Mouse (Mus musculus) monocyte, adult 2 months (primary cell): ENCODE measurements around the gene Fam160b1.

ENCODE experiments used
- DNase-seq, 2 experiments: peaks; one replicate each; pipeline ENCODE4 v3.0.0; 2022; ENCODE audit warnings: low spot score in 2 of 2, low read depth in 1 of 2

Fam160b1 gene

DNA sequence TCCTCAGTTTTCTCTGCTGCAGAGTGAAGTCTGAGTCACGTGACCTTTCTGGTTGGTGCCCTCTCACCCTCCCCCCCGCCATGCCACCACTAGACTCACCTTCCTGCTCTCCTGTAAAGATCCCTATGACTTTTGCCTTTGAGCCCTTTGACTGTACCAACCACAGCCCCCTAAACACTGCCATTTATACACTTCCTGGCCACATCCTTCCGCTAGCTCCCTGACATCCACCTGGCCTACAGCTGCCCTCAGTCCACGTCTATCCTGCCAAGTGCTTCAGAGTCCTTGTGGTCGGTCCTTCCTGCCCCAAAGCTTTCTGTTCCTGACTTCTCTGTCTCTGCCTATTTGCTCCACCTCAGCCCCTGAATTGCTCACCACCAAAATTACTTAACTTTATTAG is 16.6 kb upstream of the Fam160b1 start:
- DNase-seq = no peak

DNA sequence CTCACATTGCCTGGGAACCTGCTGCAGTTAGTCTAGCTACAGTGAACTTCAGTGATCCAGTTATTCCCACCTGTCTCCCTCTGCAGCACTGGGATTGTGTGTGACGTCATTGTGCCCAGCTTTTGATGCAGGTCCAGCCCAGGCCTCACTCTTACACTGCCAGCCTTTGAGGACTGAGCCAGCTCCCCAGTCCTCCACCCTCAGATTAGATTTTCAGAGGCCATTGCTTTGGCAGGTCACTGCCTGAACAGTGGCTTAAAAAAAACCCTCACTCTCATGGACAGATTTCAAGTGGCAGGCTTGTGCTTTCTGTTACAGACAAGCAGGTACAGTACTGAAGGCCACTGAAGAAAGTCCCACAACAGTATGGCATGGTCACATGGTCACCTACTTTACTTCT is 15.8 kb upstream of the Fam160b1 start:
- no peak for DNase-seq

DNA sequence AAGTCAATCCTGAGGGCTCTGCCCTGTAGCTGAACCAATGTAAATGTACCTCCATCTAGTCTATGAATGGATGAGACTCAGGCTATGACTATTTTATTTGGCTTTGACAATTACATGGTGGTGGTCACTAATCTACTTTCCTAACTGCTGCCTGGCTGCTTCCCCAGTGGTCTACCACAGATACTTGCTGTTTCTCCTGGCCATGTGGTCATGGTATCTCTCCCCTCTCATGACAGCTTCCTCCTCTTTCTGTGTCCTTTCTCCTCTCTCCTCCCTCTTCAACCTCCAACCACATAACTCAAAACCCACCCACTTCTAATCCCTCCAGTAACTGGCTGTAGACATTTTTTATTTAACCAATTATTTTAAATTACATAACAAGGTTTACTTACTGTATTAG is 11.4 kb upstream of the Fam160b1 start:
- no peak for DNase-seq

DNA sequence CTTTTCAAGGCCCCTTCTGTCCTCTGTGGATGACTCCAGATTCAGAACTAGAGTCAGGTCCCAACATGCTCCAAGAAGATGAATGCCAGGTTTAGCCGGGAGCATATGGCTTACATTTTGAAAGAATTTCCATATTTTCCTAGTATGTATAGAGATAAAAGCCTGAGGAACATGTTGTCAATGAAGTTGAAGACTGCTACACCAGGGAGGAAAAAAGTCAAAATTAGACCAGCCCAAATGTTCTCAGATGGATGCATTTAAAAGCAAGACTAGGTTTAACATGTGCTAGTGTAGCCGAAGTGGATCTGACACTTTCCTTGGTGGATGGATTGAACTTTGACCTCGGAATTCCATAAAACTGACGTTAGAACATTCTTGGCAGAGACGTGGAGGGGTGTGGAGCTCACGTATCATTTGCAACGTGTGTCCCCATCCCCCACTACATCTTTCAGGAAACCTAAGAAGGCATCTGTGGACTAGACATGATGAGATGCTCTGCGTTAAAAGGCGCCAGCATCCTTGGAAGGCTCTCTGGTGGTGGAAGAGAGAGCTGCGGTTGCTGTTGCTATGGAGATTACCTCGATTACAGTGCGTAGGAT is 8.0 kb upstream of the Fam160b1 start:
- no peak for DNase-seq

DNA sequence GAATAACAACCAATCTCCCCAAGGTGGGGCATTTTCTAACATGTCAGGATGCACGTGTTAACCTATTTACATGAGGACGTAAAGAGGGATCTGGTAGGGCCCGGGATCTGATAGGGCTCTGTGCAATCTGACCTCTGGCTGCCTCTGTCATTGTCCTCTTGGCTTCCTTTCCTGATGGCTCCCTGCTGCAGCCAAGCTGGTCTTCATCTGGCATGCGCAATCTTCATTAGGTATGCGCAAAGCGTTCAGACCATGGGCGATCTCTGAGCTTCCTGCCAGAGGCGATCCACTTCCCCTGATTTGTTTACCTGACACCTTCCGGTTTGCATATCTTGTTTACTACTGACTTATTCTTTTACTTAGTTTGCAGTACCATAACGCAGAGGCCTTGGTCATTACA is 7.3 kb upstream of the Fam160b1 start:
- no peak for DNase-seq

DNA sequence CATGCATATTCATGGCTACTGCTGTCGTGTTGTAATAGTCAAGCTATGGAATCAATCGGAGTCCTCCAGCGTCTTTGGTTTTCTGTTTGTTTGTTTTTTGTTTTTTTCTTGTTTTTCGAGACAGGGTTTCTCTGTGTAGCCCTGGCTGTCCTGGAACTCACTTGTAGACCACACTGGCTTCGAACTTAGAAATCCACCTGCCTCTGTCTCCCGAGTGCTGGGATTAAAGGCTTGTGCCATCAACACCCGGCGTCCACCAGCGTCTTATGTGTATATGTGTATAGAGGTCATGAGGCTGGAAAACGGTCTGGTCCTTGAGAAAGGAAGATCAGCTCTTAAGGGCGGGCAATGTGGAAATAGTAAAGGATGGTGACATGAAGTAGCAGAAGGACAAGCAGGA is 6.4 kb upstream of the Fam160b1 start:
- DNase-seq = no peak

DNA sequence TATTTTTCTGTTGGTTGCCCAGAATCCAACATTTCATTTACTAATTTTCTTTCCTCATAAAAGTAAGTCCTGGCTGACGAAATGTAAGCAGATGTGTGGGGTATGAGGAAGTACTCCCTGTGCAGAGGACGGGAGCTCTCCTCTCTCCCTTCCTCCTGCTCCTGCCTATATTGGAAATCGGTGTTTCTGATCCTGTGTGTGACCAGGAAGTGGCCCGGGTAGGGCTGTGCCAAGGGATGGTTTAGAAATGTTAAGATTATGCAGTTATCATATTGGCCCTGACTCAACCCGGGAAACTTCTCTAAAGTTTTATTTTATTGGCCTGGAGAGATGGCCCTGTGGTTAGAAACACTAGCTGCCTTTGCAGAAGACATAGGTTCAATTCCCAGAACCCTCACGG is 5.8 kb upstream of the Fam160b1 start:
- no peak for DNase-seq

DNA sequence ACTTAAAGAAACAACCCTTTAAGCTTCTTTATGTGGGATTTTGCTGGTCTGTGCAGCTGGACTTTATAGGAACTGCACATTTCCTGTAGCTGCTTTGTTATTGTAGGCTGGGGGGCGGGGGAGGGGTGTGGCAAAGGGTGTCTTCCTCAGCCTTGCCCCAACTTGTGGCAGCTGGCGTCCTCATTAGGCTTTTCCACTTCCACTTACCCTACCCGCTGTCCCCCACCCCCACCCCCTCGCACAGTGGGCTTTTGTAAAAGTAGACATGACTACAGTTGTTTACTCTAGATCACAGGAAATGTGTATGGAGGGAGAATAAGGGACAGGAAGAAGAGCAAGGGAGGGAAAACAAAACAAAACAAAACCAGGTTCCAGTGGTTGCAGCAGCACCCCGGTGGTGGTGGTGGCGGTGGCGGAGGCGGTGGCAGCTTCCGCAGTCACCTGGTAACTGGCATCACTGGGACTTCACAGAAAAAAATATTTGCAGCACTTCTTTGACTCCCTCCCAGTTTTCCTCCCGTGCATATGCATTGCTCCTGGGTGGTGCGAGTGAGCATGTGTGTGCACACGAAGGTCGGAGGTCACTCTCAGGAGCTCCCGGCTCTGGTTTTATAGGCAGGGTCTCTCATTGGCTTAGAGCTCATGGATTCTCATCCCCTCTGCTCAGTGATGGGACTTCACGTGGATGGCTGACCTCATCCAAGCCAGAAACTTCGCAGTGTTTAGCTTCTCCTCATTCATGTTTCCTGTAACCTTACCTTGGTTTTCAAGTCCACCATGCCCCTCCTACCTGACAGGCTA is 4.8 kb upstream of the Fam160b1 start:
- no peak for DNase-seq

DNA sequence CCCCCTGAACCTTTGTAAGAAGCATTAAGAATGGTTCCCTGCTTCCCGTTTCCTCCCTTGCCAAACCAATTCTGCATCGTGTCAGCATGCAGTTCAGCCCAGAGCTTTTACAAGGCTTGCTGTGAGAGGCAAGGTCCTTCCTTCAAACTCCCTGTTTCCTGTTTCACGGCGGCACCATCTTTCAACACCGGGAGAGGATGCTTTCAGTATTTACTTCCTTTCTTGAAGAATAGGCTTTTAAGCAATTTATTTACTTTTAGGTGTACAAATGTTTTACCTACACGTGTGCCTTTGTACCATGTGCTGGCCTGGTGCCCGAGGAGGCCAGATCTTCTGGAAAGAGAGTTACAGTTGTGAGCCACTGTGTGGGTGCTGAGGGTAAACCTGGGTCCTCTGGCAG is 4.2 kb upstream of the Fam160b1 start:
- no peak for DNase-seq

DNA sequence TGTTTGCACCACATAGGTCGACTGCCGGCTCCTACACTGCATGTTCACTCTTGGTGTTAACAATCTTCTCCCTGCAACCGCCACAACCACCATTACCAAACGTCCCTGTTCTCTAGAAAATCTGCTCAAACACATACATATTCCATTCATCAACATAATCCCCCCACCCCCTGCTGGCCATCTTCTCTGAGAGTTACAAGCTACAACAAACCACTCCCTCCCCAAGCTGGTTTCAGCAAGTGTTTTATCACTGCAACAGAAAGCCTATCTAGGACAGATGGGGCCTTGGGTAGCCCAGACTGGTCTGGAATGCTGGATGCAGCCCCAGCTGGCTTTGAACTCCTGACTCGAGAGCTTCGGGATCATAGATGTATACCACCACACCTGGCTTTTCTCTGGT is 3.2 kb upstream of the Fam160b1 start:
- DNase-seq = no peak

DNA sequence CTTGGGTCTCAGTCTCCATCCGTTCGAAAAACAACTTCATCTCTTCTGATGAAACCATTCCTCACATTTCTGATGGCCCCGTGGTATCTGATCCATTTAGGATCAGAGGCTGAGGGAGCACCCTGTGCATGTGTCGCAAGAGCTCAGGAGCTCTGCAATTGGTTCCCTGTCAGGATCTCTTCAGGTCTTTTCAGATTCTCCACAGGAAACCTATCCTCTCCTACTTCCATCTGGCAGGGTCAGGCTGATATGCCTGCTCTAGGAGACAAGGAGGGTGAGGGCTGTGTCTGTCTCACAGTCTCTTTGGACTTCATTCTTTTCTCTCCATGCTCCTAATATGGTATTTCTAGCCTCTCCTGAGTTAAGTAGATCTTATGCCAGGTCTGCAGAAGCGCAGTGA is 2.7 kb upstream of the Fam160b1 start:
- no peak for DNase-seq

DNA sequence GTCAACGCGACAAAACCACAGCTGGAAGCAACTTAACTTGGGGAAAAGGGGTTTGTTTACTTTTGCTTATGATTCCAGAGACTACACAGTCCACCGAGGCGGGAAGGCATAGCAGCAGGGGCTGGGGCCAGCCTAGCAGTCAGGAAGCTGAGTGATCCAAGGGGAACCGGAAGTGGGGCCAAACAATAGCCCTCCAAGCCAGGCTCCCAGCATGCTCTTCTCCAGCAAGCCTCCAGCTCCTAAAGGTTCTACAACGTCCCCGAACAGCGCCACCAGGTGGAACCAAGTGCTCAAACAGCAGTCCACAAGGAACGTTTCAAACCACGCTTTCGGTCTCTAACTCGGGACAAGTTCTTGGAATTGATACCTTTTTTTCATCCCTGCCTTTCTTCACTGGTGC is 2.2 kb upstream of the Fam160b1 start:
- peak; percentile 42 to 69 for DNase-seq

DNA sequence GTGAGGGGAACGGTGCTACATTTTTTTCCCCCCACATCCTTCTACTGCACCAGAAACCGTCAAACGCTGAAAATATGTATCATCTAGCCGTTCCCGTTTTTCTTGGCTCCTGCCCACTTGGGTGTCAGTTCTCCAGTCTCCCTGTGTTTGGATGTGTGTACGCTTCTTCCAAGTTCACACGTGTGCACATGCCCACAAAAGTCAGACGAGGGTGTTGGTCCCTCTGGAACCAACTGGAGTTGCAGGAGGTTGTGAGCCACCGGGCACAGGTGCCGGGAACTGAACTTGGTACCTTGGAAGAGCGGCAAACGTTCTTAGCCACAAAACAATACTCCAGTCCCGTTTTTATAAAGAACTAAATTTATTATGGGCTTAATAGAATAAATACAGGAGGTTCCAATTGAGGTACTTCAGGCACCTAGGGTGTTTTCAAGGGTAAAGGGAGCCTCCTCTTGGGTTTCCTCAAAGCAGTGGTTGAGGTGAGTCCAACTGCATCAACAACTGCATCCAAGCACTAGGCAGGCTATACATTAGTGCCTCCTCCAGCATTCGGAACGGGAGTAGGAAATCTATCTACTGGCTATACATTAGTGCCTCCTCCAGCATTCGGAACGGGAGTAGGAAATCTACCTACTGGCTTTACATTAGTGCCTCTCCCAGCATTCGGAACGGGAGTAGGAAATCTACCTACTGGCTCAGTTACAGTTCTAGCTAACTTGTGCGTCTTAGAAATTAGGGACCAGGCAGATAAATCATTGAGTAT is 1.5 kb upstream of the Fam160b1 start:
- DNase-seq = no peak

DNA sequence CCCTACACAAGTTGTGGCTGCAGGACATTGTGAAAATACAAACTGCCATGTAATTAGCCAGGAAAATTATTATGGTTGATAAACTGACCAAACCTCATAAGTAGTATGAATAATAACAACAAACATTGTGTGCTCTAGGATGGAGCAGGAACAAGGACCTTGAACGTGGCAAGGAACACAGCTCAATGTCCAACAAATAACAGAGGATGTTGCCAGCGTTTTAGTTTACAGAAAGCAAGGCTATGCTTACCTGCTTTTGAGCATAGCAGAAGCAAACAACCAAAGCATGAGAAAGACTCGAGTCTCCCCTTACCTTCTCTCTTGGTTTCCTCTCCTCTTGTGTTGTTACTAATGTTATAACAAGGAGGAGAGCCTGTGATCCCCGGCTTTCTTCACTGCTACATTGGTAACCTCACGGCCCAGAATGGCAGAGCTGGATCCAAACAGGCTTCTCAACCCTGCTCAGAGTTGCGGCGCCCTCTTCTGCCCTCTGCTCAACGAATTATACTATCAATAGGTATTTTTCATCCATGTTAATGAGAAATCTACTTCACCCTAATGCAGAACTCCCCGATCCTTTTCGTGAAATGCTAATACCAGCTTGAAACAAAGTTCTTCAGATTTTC is 666 bp upstream of the Fam160b1 start:
- DNase-seq = no peak

DNA sequence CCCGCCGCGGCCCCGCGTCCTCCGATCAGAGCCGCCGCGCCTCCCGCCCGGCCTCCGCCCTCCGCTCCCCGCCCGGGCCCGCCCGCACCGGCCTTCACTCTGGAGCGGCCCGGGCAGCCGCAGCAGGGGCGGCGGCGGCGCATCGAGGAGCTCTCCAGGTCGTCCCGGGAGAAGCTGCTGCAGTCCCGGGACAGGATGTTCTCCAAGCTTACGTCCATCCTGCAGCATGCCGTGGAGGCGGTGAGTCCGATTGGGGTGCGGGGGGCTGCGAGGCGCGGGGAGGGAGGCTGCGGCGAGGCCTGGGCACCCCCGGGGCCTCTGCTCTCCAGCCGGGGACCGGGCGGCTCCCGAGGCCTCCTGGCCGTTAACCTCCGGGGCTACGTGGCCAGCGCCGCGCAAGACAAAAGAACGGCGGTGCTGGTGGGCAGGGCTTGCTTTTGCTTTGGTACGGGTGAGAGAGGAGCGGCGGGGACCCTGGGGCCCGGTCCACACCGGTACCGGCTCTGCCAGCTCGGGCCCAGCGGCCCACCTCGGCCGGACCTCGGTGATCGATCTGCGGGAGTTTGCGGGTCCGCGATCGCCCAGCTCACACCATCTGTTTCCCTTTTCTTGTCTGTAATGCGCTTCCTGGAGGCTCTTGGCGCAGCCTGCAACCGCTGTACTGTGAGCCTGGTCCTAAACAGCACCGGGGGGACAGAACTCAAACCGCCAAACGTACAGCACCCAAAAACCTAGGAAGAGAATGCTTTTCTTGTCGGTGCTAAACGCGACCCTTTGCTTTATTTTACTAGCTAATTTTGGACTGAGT is 855 bp downstream of the Fam160b1 start:
- peak in 1 of 2 experiments; percentile 24 for DNase-seq

DNA sequence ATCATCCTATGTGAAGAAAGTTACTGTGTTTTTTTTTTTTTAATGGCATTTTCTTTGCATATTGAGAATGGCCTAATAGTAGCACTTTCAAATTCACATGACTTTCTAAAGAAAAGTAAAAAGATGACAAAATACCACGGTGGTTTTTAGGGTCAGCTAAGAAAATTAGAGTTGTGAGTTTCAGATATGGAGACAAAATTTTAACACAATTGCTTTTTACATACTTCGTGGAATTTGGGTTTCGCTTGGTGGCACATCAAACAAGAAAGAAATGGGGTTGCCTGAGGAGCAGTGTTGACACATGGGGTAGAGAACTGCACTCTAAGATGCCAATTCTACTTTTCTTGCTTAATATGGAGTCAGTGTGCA is 1.4 kb downstream of the Fam160b1 start:
- DNase-seq = no peak

DNA sequence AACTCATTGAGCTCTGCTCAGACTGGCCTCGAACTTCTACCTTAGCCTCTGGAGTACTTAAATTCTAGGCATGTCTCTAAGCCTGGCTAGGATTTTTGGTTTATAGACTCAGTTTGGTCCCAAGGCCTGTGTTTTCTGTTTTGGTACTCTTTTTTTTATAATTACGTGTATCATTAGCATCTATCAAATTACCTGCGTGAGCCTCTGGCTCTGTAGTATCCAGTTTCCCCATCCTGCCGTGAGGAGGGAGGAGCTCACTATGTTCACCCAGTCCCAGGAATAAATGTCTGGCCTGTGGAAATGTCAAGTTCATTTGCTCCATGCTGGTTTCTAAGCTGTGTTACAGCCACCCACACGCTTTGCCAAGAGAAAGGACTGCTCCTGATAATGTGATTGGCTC is 2.1 kb downstream of the Fam160b1 start:
- no peak for DNase-seq

DNA sequence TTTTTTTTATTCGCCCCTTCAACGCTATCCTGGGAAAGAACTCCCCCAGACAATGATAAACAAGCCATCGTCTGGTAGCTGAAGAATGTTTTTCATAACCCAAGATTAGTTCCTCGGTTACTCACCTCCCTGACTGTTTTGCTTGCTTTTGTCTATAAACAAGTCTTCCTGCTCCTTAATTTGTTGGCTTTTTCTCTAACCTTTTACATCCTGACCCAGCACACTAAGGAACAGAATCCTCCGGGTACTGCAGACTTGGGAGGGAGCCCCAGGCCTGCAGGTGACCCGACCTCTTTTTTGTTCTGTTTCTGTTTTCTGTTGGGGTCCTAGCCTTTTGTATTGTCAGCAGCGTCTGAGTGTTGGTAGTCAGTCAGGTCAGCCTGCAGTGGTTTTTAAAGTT is 2.6 kb downstream of the Fam160b1 start:
- DNase-seq = no peak

DNA sequence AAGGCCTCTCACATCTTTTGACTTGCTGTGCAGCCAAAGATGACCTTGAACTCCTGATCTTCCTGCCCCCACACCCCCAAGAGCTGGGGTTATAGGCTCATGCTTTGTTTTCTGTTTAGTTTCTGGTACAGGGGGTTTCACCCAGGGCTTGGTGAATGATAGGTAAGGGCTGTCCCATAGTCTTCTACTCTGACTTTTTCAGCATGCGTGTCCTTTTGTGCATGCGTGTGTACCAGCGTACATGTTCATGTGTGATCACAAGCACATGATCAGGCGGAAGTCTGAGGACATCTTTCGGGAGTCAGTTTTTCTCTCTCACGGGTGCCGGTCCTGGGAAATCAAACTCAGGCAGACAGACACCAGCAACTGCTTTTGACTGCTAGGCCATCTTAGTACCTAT is 3.1 kb downstream of the Fam160b1 start:
- no peak for DNase-seq

DNA sequence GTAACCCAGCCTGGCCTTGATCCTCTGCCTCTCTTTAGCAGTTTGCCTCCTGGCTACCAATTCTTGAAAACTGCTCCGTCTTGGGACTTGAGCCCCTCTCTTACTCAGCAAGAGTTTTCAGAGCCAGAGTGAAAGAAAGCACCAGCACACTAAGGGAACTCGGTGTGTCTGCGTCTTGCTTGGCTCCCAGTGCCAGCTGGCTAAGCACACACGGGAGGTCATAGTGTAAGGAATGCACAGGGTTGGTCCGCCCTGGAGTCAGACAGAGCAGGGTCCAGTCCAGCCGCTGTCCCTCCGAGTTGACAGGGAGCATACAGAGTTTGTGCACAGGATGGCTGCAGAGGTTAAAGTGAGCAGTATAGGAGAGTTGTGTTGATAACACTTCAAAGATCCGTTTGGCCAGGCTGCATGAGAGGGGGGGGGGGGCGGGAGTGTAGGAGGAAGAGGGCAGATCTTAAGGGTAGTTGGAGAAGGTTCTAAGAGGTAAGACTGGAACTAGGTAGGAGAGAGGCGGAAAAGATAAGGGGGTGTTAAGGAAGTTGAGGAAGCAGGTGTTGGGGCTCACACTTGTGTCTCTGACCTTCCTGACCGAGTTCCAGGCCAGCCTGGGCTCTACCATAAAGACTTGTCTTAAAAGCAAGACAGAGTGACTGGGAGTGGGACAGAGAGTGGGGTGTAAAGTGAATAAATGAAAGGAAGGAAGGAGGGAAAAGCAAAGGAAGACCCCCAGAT is 4.6 kb downstream of the Fam160b1 start:
- no peak for DNase-seq
